Mouse (Mus musculus): ENCODE measurements around the gene Rflnb. TPM values are rescaled to one million over a fixed set of nuclear protein-coding genes. Genes with fewer than 3 reads are reported as not detected.
A peak's percentile ranks its signal among the peaks of the same experiment; 100 is the strongest.

Rflnb gene
- polyA plus RNA-seq, 1 experiment from 2014 or later, result 12.8 TPM

GRCm38 (mm10) chr11:76001237-76001878 lies 26.2 kb downstream of the Rflnb start:
- Histone ChIP-seq H3K36me3 (ENCODE audit: control insufficient read depth, insufficient read depth, low read length) (no peaks in the 10 kb centered on the region), H3K27ac (ENCODE audit: low read depth, low read length) (no peak overlapping the region), H3K9me3 (ENCODE audit: control insufficient read depth, low read length) (no peaks in the 10 kb centered on the region), H3K4me2 (ENCODE audit: low read length) (no peak overlapping the region), H3K27me3 (replicated peaks; ENCODE audit: control insufficient read depth, insufficient read depth, low read length) (no peaks in the 10 kb centered on the region), H3K4me3 (ENCODE audit: low read length) (no peak overlapping the region), H3K9ac (ENCODE audit: low read depth, low read length) (no peak overlapping the region), H3K4me1 (ENCODE audit: control insufficient read depth, insufficient read depth, low read depth, low read length) (no peaks in the 10 kb centered on the region)
- ATAC-seq, result no peak
- WGBS, result 64% methylated on average over 3 of the region's 3 CpGs

GRCm38 (mm10) chr11:76000701-76001100 lies 26.9 kb downstream of the Rflnb start:
- Histone ChIP-seq H3K9ac (ENCODE audit: low read depth, low read length) (no peak overlapping the region), H3K4me1 (ENCODE audit: control insufficient read depth, insufficient read depth, low read depth, low read length) (no peaks in the 10 kb centered on the region), H3K36me3 (ENCODE audit: control insufficient read depth, insufficient read depth, low read length) (no peaks in the 10 kb centered on the region), H3K27me3 (replicated peaks; ENCODE audit: control insufficient read depth, insufficient read depth, low read length) (no peaks in the 10 kb centered on the region), H3K9me3 (ENCODE audit: control insufficient read depth, low read length) (no peaks in the 10 kb centered on the region), H3K27ac (ENCODE audit: low read depth, low read length) (no peak overlapping the region), H3K4me2 (ENCODE audit: low read length) (no peak overlapping the region), H3K4me3 (ENCODE audit: low read length) (no peak overlapping the region)
- WGBS, result 87% methylated on average over 5 of the region's 5 CpGs
- no peak for ATAC-seq

- ATAC-seq, result peak; percentile 95
- 13% methylated on average over 36 of the region's 36 CpGs for WGBS
- peak within 1 kb of the TSS; percentile 87 for H3K4me2 ChIP-seq (ENCODE audit: low read length)
Measured at GRCm38 (mm10) chr11:75999440-76000155, 28.0 kb downstream of the Rflnb start, which contains the start of gene 1700016K19Rik. 1700016K19Rik (plus strand) TSS chr11:75999912.

GRCm38 (mm10) chr11:75994357-75994756 lies 33.2 kb downstream of the Rflnb start:
- Histone ChIP-seq H3K9me3 (ENCODE audit: control insufficient read depth, low read length) (no peaks in the 10 kb centered on the region), H3K9ac (ENCODE audit: low read depth, low read length) (no peak overlapping the region), H3K27ac (ENCODE audit: low read depth, low read length) (no peak overlapping the region), H3K4me1 (ENCODE audit: control insufficient read depth, insufficient read depth, low read depth, low read length) (no peaks in the 10 kb centered on the region), H3K4me2 (ENCODE audit: low read length) (no peak overlapping the region), H3K4me3 (ENCODE audit: low read length) (no peak overlapping the region), H3K36me3 (ENCODE audit: control insufficient read depth, insufficient read depth, low read length) (no peaks in the 10 kb centered on the region), H3K27me3 (replicated peaks; ENCODE audit: control insufficient read depth, insufficient read depth, low read length) (no peaks in the 10 kb centered on the region)
- WGBS, result 40% methylated on average over 9 of the region's 9 CpGs
- no peak for ATAC-seq

More at GRCm38 (mm10) chr11:75999440-76000155, 28.0 kb downstream of the Rflnb start, which contains the start of gene 1700016K19Rik:
- Histone ChIP-seq H3K9ac (ENCODE audit: low read depth, low read length) (peak within 1 kb of the TSS; percentile 70), H3K27ac (ENCODE audit: low read depth, low read length) (no peak within 1 kb of the TSS), H3K27me3 (replicated peaks; ENCODE audit: control insufficient read depth, insufficient read depth, low read length) (no peaks in the 10 kb centered on the region), H3K4me3 (ENCODE audit: low read length) (peak within 1 kb of the TSS; percentile 64), H3K36me3 (ENCODE audit: control insufficient read depth, insufficient read depth, low read length) (no peaks in the 10 kb centered on the region), H3K4me1 (ENCODE audit: control insufficient read depth, insufficient read depth, low read depth, low read length) (no peaks in the 10 kb centered on the region), H3K9me3 (ENCODE audit: control insufficient read depth, low read length) (no peaks in the 10 kb centered on the region)

- Histone ChIP-seq H3K4me1 (ENCODE audit: control insufficient read depth, insufficient read depth, low read depth, low read length) (no peaks in the 10 kb centered on the region), H3K27me3 (replicated peaks; ENCODE audit: control insufficient read depth, insufficient read depth, low read length) (no peaks in the 10 kb centered on the region), H3K9me3 (ENCODE audit: control insufficient read depth, low read length) (no peaks in the 10 kb centered on the region), H3K36me3 (ENCODE audit: control insufficient read depth, insufficient read depth, low read length) (no peaks in the 10 kb centered on the region), H3K4me3 (ENCODE audit: low read length) (no peak overlapping the region), H3K4me2 (ENCODE audit: low read length) (no peak overlapping the region), H3K9ac (ENCODE audit: low read depth, low read length) (no peak overlapping the region), H3K27ac (ENCODE audit: low read depth, low read length) (no peak overlapping the region)
- WGBS, result 91% methylated on average over 8 of the region's 8 CpGs
- no peak for ATAC-seq
Measured at GRCm38 (mm10) chr11:75992481-75992880, 35.1 kb downstream of the Rflnb start.

GRCm38 (mm10) chr11:75991911-75992310 lies 35.7 kb downstream of the Rflnb start:
- H3K27ac ChIP-seq (ENCODE audit: low read depth, low read length), result no peak overlapping the region
- H3K9me3 ChIP-seq (ENCODE audit: control insufficient read depth, low read length), result no peaks in the 10 kb centered on the region
- no peak for ATAC-seq
- H3K36me3 ChIP-seq (ENCODE audit: control insufficient read depth, insufficient read depth, low read length), result no peaks in the 10 kb centered on the region
- no peaks in the 10 kb centered on the region for H3K4me1 ChIP-seq (ENCODE audit: control insufficient read depth, insufficient read depth, low read depth, low read length)
- H3K27me3 ChIP-seq (replicated peaks; ENCODE audit: control insufficient read depth, insufficient read depth, low read length), result no peaks in the 10 kb centered on the region
- no peak overlapping the region for H3K4me2 ChIP-seq (ENCODE audit: low read length)
- H3K9ac ChIP-seq (ENCODE audit: low read depth, low read length), result no peak overlapping the region
- no peak overlapping the region for H3K4me3 ChIP-seq (ENCODE audit: low read length)
- WGBS, result 90% methylated on average over 8 of the region's 8 CpGs

GRCm38 (mm10) chr11:75990965-75991835 lies 36.4 kb downstream of the Rflnb start:
- no peaks in the 10 kb centered on the region for H3K4me1 ChIP-seq (ENCODE audit: control insufficient read depth, insufficient read depth, low read depth, low read length)
- H3K27ac ChIP-seq (ENCODE audit: low read depth, low read length), result no peak overlapping the region
- ATAC-seq, result no peak
- no peak overlapping the region for H3K9ac ChIP-seq (ENCODE audit: low read depth, low read length)
- no peaks in the 10 kb centered on the region for H3K9me3 ChIP-seq (ENCODE audit: control insufficient read depth, low read length)
- no peaks in the 10 kb centered on the region for H3K27me3 ChIP-seq (replicated peaks; ENCODE audit: control insufficient read depth, insufficient read depth, low read length)
- no peak overlapping the region for H3K4me3 ChIP-seq (ENCODE audit: low read length)
- no peaks in the 10 kb centered on the region for H3K36me3 ChIP-seq (ENCODE audit: control insufficient read depth, insufficient read depth, low read length)
- no peak overlapping the region for H3K4me2 ChIP-seq (ENCODE audit: low read length)
- 82% methylated on average over 15 of the region's 15 CpGs for WGBS

- H3K4me3 ChIP-seq (ENCODE audit: low read length), result no peak overlapping the region
- H3K9ac ChIP-seq (ENCODE audit: low read depth, low read length), result no peak overlapping the region
- ATAC-seq, result no peak
- H3K27me3 ChIP-seq (replicated peaks; ENCODE audit: control insufficient read depth, insufficient read depth, low read length), result no peaks in the 10 kb centered on the region
- H3K27ac ChIP-seq (ENCODE audit: low read depth, low read length), result no peak overlapping the region
- H3K9me3 ChIP-seq (ENCODE audit: control insufficient read depth, low read length), result no peaks in the 10 kb centered on the region
- WGBS, result 82% methylated on average over 7 of the region's 7 CpGs
- H3K4me1 ChIP-seq (ENCODE audit: control insufficient read depth, insufficient read depth, low read depth, low read length), result no peaks in the 10 kb centered on the region
- H3K36me3 ChIP-seq (ENCODE audit: control insufficient read depth, insufficient read depth, low read length), result no peaks in the 10 kb centered on the region
- H3K4me2 ChIP-seq (ENCODE audit: low read length), result no peak overlapping the region
Measured at GRCm38 (mm10) chr11:75985948-75986347, 41.6 kb downstream of the Rflnb start.

- H3K4me1 ChIP-seq (ENCODE audit: control insufficient read depth, insufficient read depth, low read depth, low read length), result no peaks in the 10 kb centered on the region
- H3K36me3 ChIP-seq (ENCODE audit: control insufficient read depth, insufficient read depth, low read length), result no peaks in the 10 kb centered on the region
- H3K9ac ChIP-seq (ENCODE audit: low read depth, low read length), result no peak overlapping the region
- no peak overlapping the region for H3K27ac ChIP-seq (ENCODE audit: low read depth, low read length)
- H3K9me3 ChIP-seq (ENCODE audit: control insufficient read depth, low read length), result no peaks in the 10 kb centered on the region
- H3K4me2 ChIP-seq (ENCODE audit: low read length), result no peak overlapping the region
- no peaks in the 10 kb centered on the region for H3K27me3 ChIP-seq (replicated peaks; ENCODE audit: control insufficient read depth, insufficient read depth, low read length)
- WGBS, result 83% methylated on average over 1 of the region's 1 CpGs
- H3K4me3 ChIP-seq (ENCODE audit: low read length), result no peak overlapping the region
- ATAC-seq, result no peak
Measured at GRCm38 (mm10) chr11:75984581-75984980, 43.0 kb downstream of the Rflnb start.

All from hindbrain, embryonic 16.5 days (tissue).